Mouse (Mus musculus) ES-E14 (cell line): ENCODE data around the gene Ttc39d.

Experiments used
- HCFC1 ChIP-seq: IDR thresholded peaks from 2 replicates; pipeline ENCODE4 v1.6.1; 2012; ENCODE audit warnings: low read length, inconsistent platforms, borderline replicate concordance; ENCODE audit not compliant: insufficient read depth
- ZNF384 ChIP-seq: IDR thresholded peaks from 2 replicates; pipeline ENCODE4 v1.6.1; 2012; ENCODE audit warnings: low read depth, low read length, inconsistent platforms

DNA sequence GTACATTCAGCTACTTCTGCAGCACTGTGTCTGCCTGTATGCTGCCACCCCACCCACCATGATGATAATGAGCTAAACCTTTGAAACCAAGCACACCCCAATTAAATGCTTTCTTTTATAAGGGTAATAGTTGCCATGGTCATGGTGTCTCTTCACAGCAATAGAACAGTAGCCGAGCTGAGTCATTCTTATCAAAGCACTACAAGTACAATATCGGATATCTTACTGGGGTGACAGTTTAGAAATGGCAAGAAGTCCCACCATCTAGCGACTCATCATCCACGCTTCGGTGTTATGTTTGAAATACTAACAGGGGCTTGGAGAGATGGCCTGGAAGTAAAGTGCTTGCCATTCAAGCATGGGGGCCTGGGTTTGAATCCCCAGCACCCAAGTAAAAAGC, 26.6 kb downstream of the Ttc39d start:
- TF ChIP-seq HCFC1, result no peak
- TF ChIP-seq ZNF384, result no peak
